Mouse (Mus musculus) frontal cortex, postnatal 25 days (tissue): Measurements from ENCODE around the gene Cpe.

Source experiments
- DNase-seq, 2 experiments: peaks; one replicate each; pipeline ENCODE4 v3.0.0; 2022; ENCODE audit warnings: low spot score in 2 of 2

The Cpe gene

DNA sequence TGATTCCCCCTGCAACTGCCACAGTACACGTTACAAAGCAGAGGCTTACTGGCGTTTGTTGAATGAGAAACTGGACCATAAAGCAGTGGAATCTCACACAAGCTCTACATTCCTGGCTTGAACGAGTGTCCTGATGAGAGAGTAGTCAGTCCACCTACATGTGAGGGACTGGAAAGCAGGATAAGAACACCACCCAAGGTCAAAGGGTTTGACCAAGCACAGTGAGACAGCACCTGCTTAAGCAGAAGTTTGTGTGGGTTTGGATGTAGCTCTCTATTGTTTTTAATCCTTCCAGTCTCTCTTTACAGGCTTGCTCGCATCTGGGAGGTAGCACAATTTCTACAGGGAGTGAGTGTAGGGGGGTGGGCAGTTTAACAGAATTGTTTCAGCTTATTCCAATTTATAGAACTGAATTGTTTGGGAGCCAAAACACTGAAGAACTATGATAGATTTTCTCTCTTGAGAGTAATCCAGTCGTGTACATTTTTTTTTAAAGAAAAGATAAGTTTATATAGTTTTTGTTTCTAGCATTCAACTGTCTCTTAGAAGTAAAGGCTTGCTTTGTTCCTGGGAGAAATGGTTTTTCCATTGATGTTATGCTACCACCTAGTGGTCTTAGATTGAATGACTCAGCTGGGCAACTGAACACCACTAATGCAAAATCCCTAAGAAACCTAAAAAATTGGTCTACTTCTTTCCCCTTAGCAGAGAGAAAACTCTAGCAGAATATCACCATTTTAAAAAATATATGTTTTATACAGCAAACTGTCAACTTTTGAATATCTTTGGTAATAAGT lies 144.6 kb downstream of the Cpe start:
- peak in 1 of 2 experiments; percentile 15 for DNase-seq

DNA sequence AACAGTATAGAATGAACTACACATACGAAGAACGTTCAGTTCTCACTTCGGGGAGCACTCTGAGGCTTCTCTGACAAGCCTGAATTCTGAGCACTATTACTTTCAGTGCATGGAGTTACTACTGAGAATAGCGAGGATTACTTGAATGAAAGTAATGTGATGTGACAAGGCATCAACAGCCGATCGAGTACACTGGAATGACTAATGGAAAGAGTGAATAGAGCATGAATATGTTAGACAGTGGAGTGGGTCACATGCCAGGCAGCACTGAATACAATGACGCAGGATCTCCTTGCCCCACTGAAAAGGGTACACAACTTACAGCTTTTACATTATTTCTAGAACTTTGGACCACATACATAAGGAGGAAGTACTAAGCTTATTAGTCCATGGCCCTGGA lies 149.4 kb downstream of the Cpe start:
- no peak for DNase-seq
